Mouse (Mus musculus): ENCODE measurements around the gene Tbc1d30.

GRCm38 (mm10) chr10:121350357-121351065, 567 bp downstream of the Tbc1d30 start:
- TF ChIP-seq CTCF (IDR thresholded peaks at IDR 0.05; ENCODE audit: low read depth) (peak; percentile 15; the same call in 1 of the 2 replicates), EP300 (IDR thresholded peaks at IDR 0.05; ENCODE audit: low read depth) (no peak)
